Mouse (Mus musculus): ENCODE measurements at regions not wholly inside any gene's neighbourhood (a gene's known extent, or its start where the extent isn't known, plus 50 kb on each side); places are given as distances from the start of the nearest gene placed in this dataset.
"Not testable (repeated sequence)": the region's sequence is repeated elsewhere in the genome, so short reads cannot be mapped to it uniquely, and the experiment has no call there.

GRCm38 (mm10) chr8:20154091-20154490 is 208.9 kb downstream of the Gm15319 start:
- TF ChIP-seq POLR2A (IDR thresholded peaks at IDR 0.05; ENCODE audit: borderline replicate concordance, extremely low read depth, low read depth, low read length); CTCF (IDR thresholded peaks at IDR 0.05; ENCODE audit: insufficient read depth, low read length): not testable (repeated sequence)

Measured in lung, adult 2 months (tissue).